In the genomic region with DNA sequence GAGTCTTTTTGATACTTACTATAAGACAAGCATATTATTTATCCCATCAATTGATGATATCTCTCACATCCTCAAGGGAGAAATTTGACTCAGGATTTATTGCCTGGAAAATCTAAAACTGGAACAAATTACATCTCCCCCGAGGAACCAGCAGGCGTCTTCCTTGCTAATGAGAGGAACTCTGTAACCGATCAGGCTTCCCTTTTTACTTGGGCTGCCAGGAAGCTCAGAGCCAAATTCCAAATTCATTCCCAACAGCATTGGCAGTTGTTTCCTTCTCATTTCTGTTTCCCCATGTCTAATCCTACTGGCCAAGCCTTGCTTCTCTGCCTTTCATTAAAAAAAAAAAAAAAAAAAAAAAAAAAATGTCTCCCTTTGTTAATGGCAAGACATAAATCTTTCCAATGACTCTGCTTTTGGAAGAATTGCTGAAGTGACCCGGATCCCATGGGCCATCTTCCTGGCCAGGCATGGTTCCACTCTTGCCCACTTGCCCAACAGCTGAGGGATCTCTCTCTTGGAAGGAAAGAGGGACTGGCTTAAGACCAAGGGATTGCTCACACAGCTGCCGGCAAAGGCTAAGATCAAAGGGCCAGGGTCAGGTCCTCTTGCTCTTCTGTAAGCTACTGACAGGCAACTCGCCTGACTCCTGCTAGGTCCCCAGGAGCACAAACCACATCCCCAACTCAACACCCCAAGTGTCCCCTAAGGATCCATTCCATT, we compare ENCODE assay signal across 13 mouse cellular contexts. TPM values are rescaled to one million over a fixed set of nuclear protein-coding genes. Genes with fewer than 3 reads are reported as not detected.
A peak's percentile ranks its signal among the peaks of the same experiment; 100 is the strongest.
DNase-seq lines count a peak whose midpoint lies in the region; ATAC-seq and TF ChIP-seq lines count a peak whose summit lies in the region.
"Had no signal": no experiment of that assay in that cellular context is flagged by ENCODE, and none has a peak within 500 bp of the region (broad histone marks: within the 10 kb centered on the region; RNA-seq: fewer than 3 reads in every experiment).

No protein-coding gene starts in this region.

- H3K4me2 ChIP-seq in liver, postnatal 0 days (ENCODE audit: low read depth, low read length): no peak overlapping the region
- H3K4me2 ChIP-seq: embryonic facial prominence, embryonic 13.5 days; limb, embryonic 12.5 days had no signal

- no peak for TF ChIP-seq POLR2A in liver, adult 2 months (IDR thresholded peaks at IDR 0.05; ENCODE audit: extremely low read depth, insufficient read depth, low read length)

- no peak overlapping the region for H3K4me3 ChIP-seq in liver, adult 2 months (ENCODE audit: insufficient read depth, low read depth, low read length)
- no peak overlapping the region for H3K4me3 ChIP-seq in liver, postnatal 0 days (ENCODE audit: low read depth, low read length)
- H3K4me3 ChIP-seq: embryonic facial prominence, embryonic 13.5 days; limb, embryonic 12.5 days had no signal

- peaks cover 2% of the 10 kb centered on the region for H3K4me1 ChIP-seq in liver, adult 2 months (ENCODE audit: control insufficient read depth, insufficient read depth, low read length)
- peaks cover 19% of the 10 kb centered on the region for H3K4me1 ChIP-seq in liver, postnatal 0 days (ENCODE audit: insufficient read depth)

- WGBS in liver, adult 2 months: 35% methylated on average over 6 of the region's 6 CpGs
- 38% methylated on average over 6 of the region's 6 CpGs for WGBS in liver, postnatal 0 days (ENCODE audit: insufficient replicate concordance)

- DNase-seq in adrenal gland, adult 2 months: peak; percentile 87
- DNase-seq in adrenal gland, postnatal 4 days (ENCODE audit: low spot score in 2 of 2): no peak
- peak; percentile 73 for DNase-seq in liver, adult 2 months (ENCODE audit: extremely low read depth, low read depth, low spot score)
- DNase-seq in liver, postnatal 0 days: no peak
- peak; percentile 57 for DNase-seq in gastrocnemius, postnatal 10 days
- peak; percentile 83 for DNase-seq in skeletal muscle tissue, adult 2 months (ENCODE audit: low read depth, low spot score)
- DNase-seq in embryo, embryonic 10 days (ENCODE audit: low spot score): no peak
- DNase-seq: cerebellum, adult 9-11 months; forebrain, postnatal 0 days; right cerebral cortex, adult 18-20 months had no signal

- no peak for TF ChIP-seq CTCF in liver, adult 2 months (IDR thresholded peaks at IDR 0.05; ENCODE audit: low read depth, low read length)
- no peak for TF ChIP-seq CTCF in liver, postnatal 0 days (IDR thresholded peaks at IDR 0.05; ENCODE audit: low read depth)

- no peaks in the 10 kb centered on the region for H3K9me3 ChIP-seq in liver, postnatal 0 days (ENCODE audit: low read length)
- H3K9me3 ChIP-seq: embryonic facial prominence, embryonic 13.5 days; limb, embryonic 12.5 days had no signal

- H3K36me3 ChIP-seq in liver, adult 2 months (ENCODE audit: control insufficient read depth, insufficient read depth, low read length): no peaks in the 10 kb centered on the region
- no peaks in the 10 kb centered on the region for H3K36me3 ChIP-seq in liver, postnatal 0 days (replicated peaks; ENCODE audit: insufficient read depth, low read length)
- H3K36me3 ChIP-seq: embryonic facial prominence, embryonic 13.5 days; limb, embryonic 12.5 days had no signal

- H3K27me3 ChIP-seq in liver, adult 2 months (ENCODE audit: control insufficient read depth, insufficient read depth, low read length): no peaks in the 10 kb centered on the region
- no peaks in the 10 kb centered on the region for H3K27me3 ChIP-seq in liver, postnatal 0 days (ENCODE audit: insufficient read depth, low read length)

- H3K79me2 ChIP-seq in liver, adult 2 months (ENCODE audit: control insufficient read depth, insufficient read depth, low read length): no peaks in the 10 kb centered on the region

- no peak for ATAC-seq in liver, postnatal 0 days
- no peak for ATAC-seq in megakaryocyte-erythroid progenitor cell, adult 5-6 weeks (replicated peaks; ENCODE audit: low FRiP score, low TSS enrichment, poor library complexity, severe bottlenecking)
- ATAC-seq: forebrain, postnatal 0 days had no signal

- no peak for TF ChIP-seq EP300 in liver, postnatal 0 days (IDR thresholded peaks at IDR 0.05; ENCODE audit: low read depth)

- H3K9ac ChIP-seq in liver, adult 2 months (ENCODE audit: low read depth, low read length): no peak overlapping the region
- no peak overlapping the region for H3K9ac ChIP-seq in liver, postnatal 0 days (replicated peaks)
- H3K9ac ChIP-seq: embryonic facial prominence, embryonic 13.5 days; forebrain, postnatal 0 days; limb, embryonic 12.5 days had no signal

- no peak overlapping the region for H3K27ac ChIP-seq in liver, adult 2 months (replicated peaks; ENCODE audit: insufficient read depth, low read depth, low read length)
- H3K27ac ChIP-seq in liver, postnatal 0 days (ENCODE audit: low read depth): no peak overlapping the region
- H3K27ac ChIP-seq: embryonic facial prominence, embryonic 13.5 days; limb, embryonic 12.5 days had no signal

RNA-seq across cellular contexts. Expression of a gene that starts 2.8 kb away (rescaled TPM):
- 10 to 100 TPM; 36.4 to 52.4 TPM for total RNA-seq in adrenal gland, adult 2 months (2021)
- polyA plus RNA-seq in adrenal gland, adult 2 months (2012; rRNA removed): 38.3 and 39.8 TPM in 2 replicates
- total RNA-seq in adrenal gland, postnatal 4 days (2021): 10 to 100 TPM; 59.3 to 65.4 TPM
- 0.46 and 0.54 TPM in 2 replicates for total RNA-seq in liver, adult 2 months (2014; rRNA removed)
- polyA plus RNA-seq in liver, adult 2 months (2012; rRNA removed): 0.45 and 0.73 TPM in 2 replicates
- polyA plus RNA-seq in liver, postnatal 0 days (2015; fragmentation: Nextera tagmentation; extraction: Ambion mirVana): 0.86 and 1.2 TPM in 2 replicates
- 1 to 10 TPM; 3.2 to 3.4 TPM for total RNA-seq in gastrocnemius, postnatal 10 days (2021)
- total RNA-seq in megakaryocyte-erythroid progenitor cell, adult 5-6 weeks (2014; fragmentation: Nextera tagmentation): 9.6 and 24.6 TPM in 2 replicates
- 5.0 and 6.3 TPM in 2 replicates for total RNA-seq in megakaryocyte-erythroid progenitor cell, adult 5-6 weeks (2017)

Comparison
In these comparisons a context has a peak if more than half of its experiments do, and no peak if none do; other contexts are left out.
1. DNase-seq: peak in adrenal gland, adult 2 months (single experiment), liver, adult 2 months (single experiment), gastrocnemius, postnatal 10 days (single experiment) and skeletal muscle tissue, adult 2 months (single experiment); none in adrenal gland, postnatal 4 days (0 of 2), liver, postnatal 0 days (single experiment) and embryo, embryonic 10 days (single experiment).